ENCODE assay signal across 8 mouse cellular contexts in genomic region chr5:72808456-72809111, GRCm38 (mm10). TPM values are rescaled to one million over a fixed set of nuclear protein-coding genes. Genes with fewer than 3 reads are reported as not detected.
DNase-seq lines count a peak whose midpoint lies in the region; TF ChIP-seq lines count a peak whose summit lies in the region.

No protein-coding gene starts in this region.

- peaks cover 13% of the 10 kb centered on the region; the same call in 1 of the 2 replicates for H3K4me1 ChIP-seq in embryonic fibroblast, embryonic 13.5 days (ENCODE audit: control insufficient read depth, insufficient read depth, low read length)

- no peak for TF ChIP-seq CTCF in embryonic fibroblast, embryonic 13.5 days (IDR thresholded peaks at IDR 0.05; ENCODE audit: borderline replicate concordance, insufficient read depth, low read length)

- peak overlapping the region; percentile 80 for H3K27ac ChIP-seq in embryonic fibroblast, embryonic 13.5 days (ENCODE audit: insufficient read depth, low read length)

- H3K4me3 ChIP-seq in embryonic fibroblast, embryonic 13.5 days (ENCODE audit: insufficient read depth, low read length) = no peak overlapping the region

- DNase-seq in adrenal gland, postnatal 14 days = peak; percentile 29
- DNase-seq in adrenal gland, adult 2 months = no peak
- DNase-seq in layer of hippocampus, postnatal 10 days (ENCODE audit: low spot score in 2 of 2) = peak; percentile 23 to 34
- no peak for DNase-seq in layer of hippocampus, adult 11-12 months (ENCODE audit: low spot score)
- peak; percentile 27 to 62 for DNase-seq in lung, postnatal 4 days
- DNase-seq in ovary, postnatal 10 days (ENCODE audit: low spot score) = no peak
- no peak for DNase-seq in urinary bladder, postnatal 36 days (ENCODE audit: low spot score in 2 of 2)

- peak; percentile 64 for TF ChIP-seq POLR2A in embryonic fibroblast, embryonic 13.5 days (IDR thresholded peaks at IDR 0.05; ENCODE audit: low read depth, low read length)

RNA-seq across cellular contexts. Expression of gene Txk, which starts 56.0 kb away (rescaled TPM):
- 2.3 TPM in 1 of 2 replicates, not detected in the other for total RNA-seq in adrenal gland, postnatal 14 days (2021)
- under 1 TPM in 1 of 2 experiments, not detected in 1; 0.14 TPM for total RNA-seq in adrenal gland, adult 2 months (2021)
- not detected in 2 replicates for polyA plus RNA-seq in adrenal gland, adult 2 months (2012; rRNA removed)
- total RNA-seq in layer of hippocampus, postnatal 10 days (2021) = under 1 TPM in 1 of 2 experiments, not detected in 1; 0.11 TPM
- polyA plus RNA-seq in embryonic fibroblast, embryonic 13.5 days (2011; ENCODE audit: insufficient read length, low read depth, missing spikeins) = 0.12 and 0.16 TPM in 2 replicates

RNA-seq across cellular contexts. Expression of gene Tec, which starts 59.7 kb away (rescaled TPM):
- total RNA-seq in adrenal gland, postnatal 14 days (2021) = 3.3 and 4.8 TPM in 2 replicates
- total RNA-seq in adrenal gland, adult 2 months (2021) = 1 to 10 TPM; 2.9 to 3.1 TPM
- 0.26 and 0.51 TPM in 2 replicates for polyA plus RNA-seq in adrenal gland, adult 2 months (2012; rRNA removed)
- total RNA-seq in layer of hippocampus, postnatal 10 days (2021) = 1 to 10 TPM; 2.1 to 2.4 TPM
- polyA plus RNA-seq in embryonic fibroblast, embryonic 13.5 days (2011; ENCODE audit: insufficient read length, low read depth, missing spikeins) = 9.4 and 17.0 TPM in 2 replicates

Comparison
In these comparisons a context has a peak if more than half of its experiments do, and no peak if none do; other contexts are left out.
1. DNase-seq: peak in adrenal gland, postnatal 14 days (single experiment), layer of hippocampus, postnatal 10 days (2 of 2) and lung, postnatal 4 days (2 of 2); none in adrenal gland, adult 2 months (single experiment), layer of hippocampus, adult 11-12 months (single experiment), ovary, postnatal 10 days (single experiment) and urinary bladder, postnatal 36 days (0 of 2).